Mouse (Mus musculus) mesoderm, embryonic 11.5 days (tissue): Measurements from ENCODE around the gene Taf6l.
A peak's percentile ranks its signal among the peaks of the same experiment; 100 is the strongest.

Source experiments
- DNase-seq: peaks from one replicate; pipeline ENCODE4 v3.0.0-alpha.2; 2012; ENCODE audit warnings: low read depth, low spot score

Taf6l gene

DNA sequence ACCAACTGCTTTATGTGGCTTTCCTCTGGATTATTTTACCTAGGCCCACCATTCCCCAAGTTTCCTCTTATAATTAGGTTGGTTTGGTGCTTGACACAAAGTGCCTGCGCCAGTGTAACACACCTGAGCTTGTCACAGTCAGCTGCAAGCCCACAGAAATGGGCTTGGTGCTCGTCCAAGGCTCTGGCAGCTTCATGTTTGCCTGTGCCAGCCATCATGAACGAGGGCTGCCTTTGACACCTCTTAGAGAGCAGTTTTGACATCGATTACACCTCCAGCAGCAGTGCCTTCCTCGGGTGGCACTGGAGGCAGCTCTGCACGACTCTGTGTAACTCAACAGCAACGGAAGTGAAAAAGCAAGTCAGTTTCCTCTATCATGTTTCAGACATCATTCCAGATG, 4.0 kb upstream of the Taf6l start:
- no peak for DNase-seq

DNA sequence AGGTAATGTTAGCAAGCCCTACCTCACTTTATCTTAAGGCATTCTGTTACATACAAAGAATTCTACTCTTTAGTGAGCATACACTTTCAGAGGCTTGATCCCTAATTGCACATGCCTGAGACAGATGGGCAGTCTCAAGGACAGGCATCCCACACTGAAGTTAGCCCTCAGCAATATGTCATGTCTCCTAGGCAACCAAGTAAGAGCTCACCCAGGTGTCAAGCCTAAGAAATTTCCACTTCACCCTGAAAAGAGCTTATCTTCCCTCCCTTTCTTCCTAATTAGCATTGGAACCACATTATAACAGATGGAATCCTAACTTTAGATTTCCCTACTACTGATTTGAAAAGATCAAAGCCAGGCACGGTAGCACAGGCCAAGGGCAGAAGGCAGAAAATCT, 3.0 kb upstream of the Taf6l start:
- no peak for DNase-seq

- DNase-seq, result peak; percentile 66
Measured at GRCm38 (mm10) chr19:8788521-8788920, 2.3 kb upstream of the Taf6l start.

GRCm38 (mm10) chr19:8774951-8775421, 11.2 kb downstream of the Taf6l start:
- no peak for DNase-seq

GRCm38 (mm10) chr19:8774086-8774835, 12.0 kb downstream of the Taf6l start, which contains the start of gene Tmem179b:
Gene Tmem179b, minus strand, starts transcription at chr19:8774467.
- peak; percentile 95 for DNase-seq

GRCm38 (mm10) chr19:8773409-8773808, 12.8 kb downstream of the Taf6l start:
- no peak for DNase-seq

DNA sequence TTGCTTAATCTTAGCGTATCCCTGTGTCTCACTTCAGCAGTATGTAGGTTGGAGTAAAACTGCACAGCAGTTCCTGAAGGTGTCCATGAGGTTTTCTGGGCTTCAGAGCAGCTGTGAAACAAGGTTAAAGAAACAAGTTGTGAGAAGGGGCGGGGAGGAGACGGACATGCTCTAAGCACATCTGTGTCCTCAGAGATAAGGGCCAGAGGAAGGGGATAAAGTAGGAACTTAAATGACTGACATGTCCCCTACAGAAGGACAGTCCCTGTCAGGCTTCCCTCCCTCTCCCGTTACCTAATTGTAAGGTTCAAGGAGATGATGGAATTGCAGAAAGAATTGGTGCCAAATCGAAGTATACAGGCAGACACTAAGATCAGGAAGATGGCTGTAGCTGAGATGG, 13.2 kb downstream of the Taf6l start:
- no peak for DNase-seq

DNA sequence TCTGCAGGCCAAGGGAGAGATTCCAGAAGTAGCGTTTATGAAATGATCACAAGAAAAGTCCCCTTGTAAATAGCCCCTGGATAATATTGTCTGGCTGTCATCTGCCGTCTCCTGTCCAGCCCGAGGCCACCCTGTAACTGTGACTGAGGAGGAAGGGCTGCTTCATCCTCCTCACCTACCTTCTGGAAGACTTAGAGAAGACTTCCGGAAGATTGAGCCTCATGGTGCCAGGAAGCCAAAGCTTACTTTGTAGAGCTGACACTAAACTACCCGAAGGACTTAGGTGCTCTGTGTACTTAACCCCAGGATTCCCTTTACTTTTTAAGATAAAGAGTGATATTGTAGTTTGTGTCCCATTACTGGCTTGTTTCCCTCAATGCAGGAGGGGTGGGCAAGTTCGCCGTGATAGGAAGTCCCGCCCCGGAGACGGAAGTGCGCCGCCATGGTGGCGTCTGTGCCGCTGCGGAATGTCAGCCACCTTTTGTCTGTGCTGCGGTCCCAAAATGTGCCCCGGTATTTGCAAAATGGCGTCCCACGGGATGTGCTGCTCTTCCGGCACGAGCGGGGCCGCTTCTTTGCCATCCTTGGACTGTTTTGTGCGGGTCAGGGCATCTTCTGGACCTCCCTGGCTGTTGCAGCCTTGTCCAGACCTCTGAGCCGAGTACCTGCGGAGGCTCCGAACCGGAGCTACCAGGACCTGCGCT, 15.5 kb downstream of the Taf6l start, which contains the start of gene Tmem223:
Tmem223 (plus strand) TSS at position 430 of the 704 bp plus-strand sequence.
- DNase-seq, result peak; percentile 77

DNA sequence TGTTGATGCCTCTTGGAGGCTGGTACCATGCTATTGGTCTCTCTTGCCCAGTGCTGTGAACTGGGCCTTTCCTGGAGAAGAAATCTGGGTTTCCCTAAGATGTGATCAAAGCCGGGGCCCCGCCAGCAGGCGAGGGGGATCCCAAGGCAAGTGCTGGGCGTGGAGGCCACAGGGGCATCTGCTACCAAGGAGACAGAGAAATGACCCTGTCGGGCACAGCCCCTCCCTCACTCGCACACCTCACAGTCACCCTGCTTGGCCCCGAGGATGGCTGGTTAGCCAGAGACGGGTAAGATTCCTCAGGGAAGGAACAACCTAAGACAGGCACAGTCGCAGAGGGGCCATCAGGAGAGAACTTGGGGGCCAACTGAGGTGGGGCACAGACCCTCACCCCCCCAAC, 20.7 kb downstream of the Taf6l start:
- DNase-seq, result no peak

DNA sequence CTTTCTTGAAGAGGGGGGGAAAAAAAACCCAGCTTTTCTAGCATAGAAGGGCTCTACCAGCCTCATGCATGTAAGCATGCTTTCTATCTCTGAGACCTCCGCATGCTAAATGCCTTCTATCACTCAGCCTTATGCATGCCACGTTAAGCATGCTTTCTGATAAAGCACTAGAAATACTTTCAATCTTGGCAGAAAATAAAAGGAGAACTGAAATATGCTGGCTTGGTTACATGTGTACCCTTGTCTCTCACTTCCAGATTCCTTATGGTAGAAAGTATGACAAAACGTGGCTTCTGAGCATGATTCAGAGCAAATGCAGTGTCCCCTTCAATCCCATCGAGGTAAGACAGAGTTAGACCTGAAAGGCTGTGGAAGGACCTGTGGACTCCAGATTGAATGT, 22.9 kb downstream of the Taf6l start:
- DNase-seq, result no peak

GRCm38 (mm10) chr19:8760757-8761156, 25.5 kb downstream of the Taf6l start:
- no peak for DNase-seq

DNA sequence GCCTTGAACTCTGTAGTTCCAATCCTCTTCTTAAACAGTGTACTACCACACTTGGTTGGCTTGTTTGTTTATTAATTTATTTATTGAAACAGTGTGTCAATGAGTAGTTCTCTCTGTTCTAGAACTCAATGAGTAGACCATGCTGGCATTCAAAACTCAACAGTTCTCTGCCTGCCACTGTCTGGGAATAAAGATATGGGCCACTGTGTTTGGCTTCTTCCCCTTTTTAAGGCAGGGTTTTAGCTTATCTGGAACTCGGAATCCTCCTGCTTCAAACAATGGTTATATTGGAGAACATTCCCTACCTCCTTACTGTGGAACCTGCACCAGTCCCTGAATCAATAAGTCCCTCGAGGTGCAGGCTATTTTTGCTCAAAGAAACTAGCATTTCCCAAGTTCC, 27.3 kb downstream of the Taf6l start:
- DNase-seq, result no peak

GRCm38 (mm10) chr19:8757471-8757998, 28.7 kb downstream of the Taf6l start:
- no peak for DNase-seq

DNA sequence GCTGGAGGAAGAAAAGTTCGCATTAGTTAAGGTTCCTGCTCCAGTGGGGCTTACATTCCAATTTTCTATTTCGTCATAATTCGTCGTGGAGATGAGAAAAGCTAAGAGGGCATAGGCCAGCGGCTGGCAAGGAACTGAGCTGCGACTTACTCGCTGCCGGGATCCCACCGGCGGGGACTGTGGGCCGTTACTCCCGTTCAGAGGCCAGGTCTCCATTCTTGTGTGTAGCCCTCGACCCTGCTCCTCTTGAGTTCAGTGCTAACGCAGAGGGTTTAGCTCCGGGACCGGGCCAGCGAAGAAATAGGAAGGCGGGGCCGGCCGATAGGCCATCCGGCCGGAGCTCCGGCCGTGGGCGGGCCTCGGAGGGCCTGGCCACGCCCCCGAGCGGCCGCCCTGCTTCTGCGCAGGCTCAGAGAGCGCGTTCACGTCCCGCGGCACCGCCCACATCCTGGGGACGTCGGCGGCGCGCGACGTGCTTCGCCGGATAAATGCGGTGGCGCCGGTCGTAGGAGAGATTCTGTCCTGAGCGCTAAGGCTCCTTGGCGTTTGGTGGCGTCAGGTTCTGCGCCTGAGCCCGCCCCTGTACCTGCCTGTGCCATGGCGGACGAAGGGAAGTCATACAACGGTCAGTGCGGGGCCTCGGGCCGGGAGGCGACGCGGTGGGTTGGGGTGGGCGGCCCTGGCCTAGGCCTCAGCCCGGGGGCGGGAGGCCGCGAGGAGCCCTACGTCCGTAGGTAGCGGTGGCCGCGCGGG, 29.4 kb downstream of the Taf6l start, which contains the start of gene Nxf1:
Nxf1 (plus strand) TSS at position 439 of the 753 bp plus-strand sequence.
- peak; percentile 96 for DNase-seq

GRCm38 (mm10) chr19:8755652-8756051, 30.6 kb downstream of the Taf6l start:
- no peak for DNase-seq

- DNase-seq, result no peak
Measured at GRCm38 (mm10) chr19:8747368-8747767, 38.8 kb downstream of the Taf6l start.

DNA sequence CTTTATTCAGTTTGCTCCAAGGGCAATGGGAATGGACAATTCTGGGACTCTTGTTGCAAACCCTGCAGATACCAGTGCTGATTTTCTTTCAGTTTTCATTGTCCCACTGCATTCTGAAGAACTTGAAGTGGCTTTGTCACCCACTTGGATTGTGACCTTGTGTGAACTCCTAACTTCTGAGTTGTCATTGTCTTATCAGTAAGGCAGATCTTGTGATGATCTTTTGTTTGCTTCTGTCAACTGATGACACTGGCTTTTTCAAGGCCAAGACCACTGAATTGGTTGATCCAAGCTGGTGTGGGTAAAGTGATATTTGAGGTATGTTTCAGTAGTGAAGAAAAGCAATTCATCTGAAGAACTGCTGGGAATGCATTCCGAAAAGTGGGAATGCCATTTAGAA, 40.8 kb downstream of the Taf6l start:
- no peak for DNase-seq

GRCm38 (mm10) chr19:8742176-8742575, 44.0 kb downstream of the Taf6l start:
- DNase-seq, result no peak

- peak; percentile 98 for DNase-seq
Measured at GRCm38 (mm10) chr19:8741243-8741869, 44.9 kb downstream of the Taf6l start, which contains the start of gene Stx5a. Gene Stx5a, plus strand, starts transcription at chr19:8741413.

DNA sequence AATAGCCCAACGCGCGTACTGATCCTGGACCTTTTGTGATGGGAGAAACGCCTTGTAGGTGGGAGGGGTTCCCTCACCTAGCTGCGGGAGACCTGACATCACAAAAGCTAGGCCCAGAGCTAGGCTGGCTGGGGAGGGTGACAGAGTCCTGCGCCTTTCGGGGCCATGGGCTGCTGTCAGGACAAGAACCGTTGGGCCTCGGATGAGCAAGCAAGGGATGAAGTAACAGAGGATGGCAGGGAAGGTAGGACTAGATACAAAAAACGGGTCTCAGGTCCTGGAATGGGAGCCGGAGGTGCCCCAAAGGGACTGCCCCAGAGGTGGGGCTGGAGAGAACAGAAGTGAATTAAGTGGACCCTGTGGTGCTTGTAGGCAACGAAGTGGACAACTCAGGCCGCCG, 45.6 kb downstream of the Taf6l start, which contains the start of gene 1700092M07Rik:
1700092M07Rik (plus strand) TSS at position 116 of the 400 bp plus-strand sequence.
- no peak for DNase-seq

DNA sequence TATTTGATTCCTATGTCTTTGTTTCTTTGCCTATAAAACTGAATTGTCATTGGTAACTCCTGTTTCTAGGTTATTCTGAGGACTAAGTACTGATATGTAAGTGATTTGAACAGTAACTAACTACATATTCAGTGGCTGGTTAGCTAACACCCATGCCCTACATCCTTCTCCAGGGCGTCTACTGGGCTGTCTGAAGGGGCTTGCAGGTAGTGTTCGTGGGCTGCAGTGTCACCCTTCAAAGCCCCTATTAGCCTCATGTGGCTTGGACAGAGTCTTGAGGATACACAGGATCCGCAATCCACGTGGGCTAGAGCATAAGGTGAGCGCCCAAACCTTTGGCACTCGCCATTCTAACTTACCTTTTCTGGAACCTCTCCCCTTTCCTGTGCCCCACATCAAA, 46.6 kb downstream of the Taf6l start:
- no peak for DNase-seq
